Mouse (Mus musculus): ENCODE results near the gene Abcc4. TPM values are rescaled to one million over a fixed set of nuclear protein-coding genes. Genes with fewer than 3 reads are reported as not detected.

The Abcc4 gene
- total and polyA plus RNA-seq, 2 experiments from 2014 or later, result 2.4 to 3.6 TPM

DNA sequence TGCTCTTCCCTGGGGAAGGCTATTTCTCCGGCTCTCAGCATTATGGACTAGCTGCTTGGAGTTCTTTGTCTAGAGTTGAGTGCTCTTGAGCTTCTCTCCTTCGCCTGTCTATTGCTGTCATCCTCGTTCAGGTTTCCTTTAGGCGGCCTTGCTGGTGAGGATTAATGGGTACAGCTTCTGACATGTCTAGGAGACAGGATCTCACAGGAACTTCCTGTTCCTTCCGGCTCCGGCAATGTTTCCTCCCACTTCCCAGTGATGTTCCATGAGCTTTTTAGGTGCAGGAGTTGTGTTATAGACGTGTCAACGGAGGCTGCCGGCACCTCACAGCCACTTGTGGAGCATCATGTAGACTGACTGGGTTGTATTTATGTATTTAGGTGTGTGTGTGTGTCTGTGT is 99.5 kb downstream of the Abcc4 start:
- Histone ChIP-seq H3K36me3 (ENCODE audit: insufficient read depth, low read length) (no peaks in the 10 kb centered on the region), H3K9me3 (ENCODE audit: low read length) (no peaks in the 10 kb centered on the region), H3K4me2 (ENCODE audit: low read depth, low read length, poor library complexity, severe bottlenecking) (no peak overlapping the region), H3K27ac (ENCODE audit: low read depth, low read length) (no peak overlapping the region), H3K4me3 (ENCODE audit: low read depth, low read length) (no peak overlapping the region), H3K4me1 (ENCODE audit: insufficient read depth, low read length) (no peaks in the 10 kb centered on the region), H3K9ac (replicated peaks; ENCODE audit: low read length, poor library complexity, severe bottlenecking) (no peak overlapping the region), H3K27me3 (ENCODE audit: insufficient read depth, low read length) (no peaks in the 10 kb centered on the region)
- no peak for ATAC-seq (ENCODE audit: low FRiP score)
- 90% methylated on average over 9 of the region's 9 CpGs for WGBS
- DNase-seq (ENCODE audit: low spot score), result no peak
- no peak for TF ChIP-seq CTCF (IDR thresholded peaks at IDR 0.05)

DNA sequence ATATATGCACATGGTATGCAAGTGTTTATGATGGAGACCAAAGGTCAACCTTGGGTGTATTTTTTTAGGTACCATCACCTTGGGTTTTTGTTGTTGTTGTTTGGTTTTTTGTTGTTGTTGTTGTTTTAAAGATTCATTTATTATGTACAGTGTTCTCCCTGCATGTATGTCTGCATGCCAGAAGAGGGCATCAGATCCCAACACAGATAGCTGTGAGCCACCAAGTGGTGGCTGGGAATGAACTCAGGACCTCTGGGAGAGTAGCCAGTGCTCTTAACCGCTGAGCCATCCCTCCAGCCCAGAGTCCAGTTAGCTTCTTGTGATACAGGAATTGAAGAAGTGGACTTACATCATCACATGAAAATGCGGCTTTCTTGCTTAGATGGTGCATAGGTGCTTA is 101.1 kb downstream of the Abcc4 start:
- ATAC-seq (ENCODE audit: low FRiP score) (no peak), DNase-seq (ENCODE audit: low spot score) (no peak)
- WGBS, result 100% methylated on average over 2 of the region's 2 CpGs
- Histone ChIP-seq H3K27ac (ENCODE audit: low read depth, low read length) (no peak overlapping the region), H3K27me3 (ENCODE audit: insufficient read depth, low read length) (no peaks in the 10 kb centered on the region), H3K4me1 (ENCODE audit: insufficient read depth, low read length) (no peaks in the 10 kb centered on the region), H3K9me3 (ENCODE audit: low read length) (no peaks in the 10 kb centered on the region), H3K4me3 (ENCODE audit: low read depth, low read length) (no peak overlapping the region), H3K9ac (replicated peaks; ENCODE audit: low read length, poor library complexity, severe bottlenecking) (no peak overlapping the region), H3K36me3 (ENCODE audit: insufficient read depth, low read length) (no peaks in the 10 kb centered on the region), H3K4me2 (ENCODE audit: low read depth, low read length, poor library complexity, severe bottlenecking) (no peak overlapping the region)
- TF ChIP-seq CTCF (IDR thresholded peaks at IDR 0.05), result peak; percentile 38

DNA sequence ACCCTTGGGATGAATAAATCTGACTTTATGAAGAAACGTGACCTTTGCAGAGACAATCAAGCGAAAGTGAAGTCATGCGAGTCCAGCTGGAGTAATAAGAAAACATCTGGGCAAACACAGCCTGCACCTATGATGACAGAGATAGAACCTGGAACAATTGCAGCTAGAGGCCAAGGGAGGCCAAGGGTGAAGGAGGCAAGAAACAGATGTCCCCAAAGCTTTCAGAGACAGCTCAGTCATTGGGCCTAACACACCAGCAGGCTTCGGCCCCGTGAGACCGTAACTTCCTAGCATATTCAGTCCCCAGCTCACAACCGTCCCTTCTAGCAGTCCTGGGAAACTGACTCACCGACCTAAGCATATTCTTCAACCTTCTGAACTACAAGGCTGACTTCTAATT is 104.0 kb downstream of the Abcc4 start:
- no peak for DNase-seq (ENCODE audit: low spot score)
- no peak for TF ChIP-seq CTCF (IDR thresholded peaks at IDR 0.05)
- ATAC-seq (ENCODE audit: low FRiP score), result no peak
- Histone ChIP-seq H3K9me3 (ENCODE audit: low read length) (no peaks in the 10 kb centered on the region), H3K36me3 (ENCODE audit: insufficient read depth, low read length) (no peaks in the 10 kb centered on the region), H3K4me1 (ENCODE audit: insufficient read depth, low read length) (no peaks in the 10 kb centered on the region), H3K27me3 (ENCODE audit: insufficient read depth, low read length) (no peaks in the 10 kb centered on the region), H3K4me3 (ENCODE audit: low read depth, low read length) (no peak overlapping the region), H3K9ac (replicated peaks; ENCODE audit: low read length, poor library complexity, severe bottlenecking) (no peak overlapping the region), H3K4me2 (ENCODE audit: low read depth, low read length, poor library complexity, severe bottlenecking) (no peak overlapping the region), H3K27ac (ENCODE audit: low read depth, low read length) (no peak overlapping the region)
- WGBS, result 79% methylated on average over 8 of the region's 8 CpGs

DNA sequence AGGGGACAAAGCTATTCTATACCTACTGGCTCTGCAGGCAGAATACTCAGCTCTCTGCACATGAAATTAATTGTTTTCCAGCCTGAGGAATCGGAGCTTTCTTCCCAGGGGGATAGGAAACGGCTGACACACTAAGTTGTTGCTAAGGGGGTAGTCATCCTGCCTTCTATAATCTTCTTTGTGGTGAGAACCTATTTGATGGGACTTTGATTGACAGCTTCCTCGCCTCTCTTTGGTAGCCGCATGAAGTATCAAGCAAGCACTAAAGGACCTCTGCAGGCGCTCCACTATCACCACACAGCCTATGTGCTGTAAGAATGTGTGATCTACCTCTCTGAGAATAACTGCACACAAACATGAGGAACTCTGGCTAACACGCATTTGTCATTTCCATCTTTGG is 105.3 kb downstream of the Abcc4 start:
- Histone ChIP-seq H3K9me3 (ENCODE audit: low read length) (no peaks in the 10 kb centered on the region), H3K36me3 (ENCODE audit: insufficient read depth, low read length) (no peaks in the 10 kb centered on the region), H3K4me1 (ENCODE audit: insufficient read depth, low read length) (no peaks in the 10 kb centered on the region), H3K4me2 (ENCODE audit: low read depth, low read length, poor library complexity, severe bottlenecking) (no peak overlapping the region), H3K4me3 (ENCODE audit: low read depth, low read length) (no peak overlapping the region), H3K27me3 (ENCODE audit: insufficient read depth, low read length) (no peaks in the 10 kb centered on the region), H3K27ac (ENCODE audit: low read depth, low read length) (no peak overlapping the region), H3K9ac (replicated peaks; ENCODE audit: low read length, poor library complexity, severe bottlenecking) (no peak overlapping the region)
- 33% methylated on average over 6 of the region's 6 CpGs for WGBS
- no peak for TF ChIP-seq CTCF (IDR thresholded peaks at IDR 0.05)
- DNase-seq (ENCODE audit: low spot score), result peak; percentile 9
- no peak for ATAC-seq (ENCODE audit: low FRiP score)

DNA sequence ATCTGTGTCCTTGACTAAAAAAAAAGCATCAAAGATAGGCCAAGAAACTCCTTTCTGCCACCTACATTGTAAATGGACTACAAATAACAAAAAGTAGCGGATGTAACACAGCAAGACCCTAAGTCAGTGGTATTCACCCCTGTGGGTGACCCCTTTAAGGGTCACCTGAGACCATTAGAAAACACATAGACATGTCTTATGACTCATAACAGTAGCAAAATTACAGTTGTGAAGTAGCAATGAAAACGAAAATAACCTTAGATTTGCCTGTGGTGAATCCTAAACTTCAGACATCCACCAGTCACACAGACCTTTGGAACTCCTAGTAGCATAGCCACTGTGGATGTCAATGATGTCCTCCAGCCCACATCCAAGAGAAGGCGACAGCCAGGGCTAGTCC is 107.3 kb downstream of the Abcc4 start:
- no peak overlapping the region for H3K4me3 ChIP-seq (ENCODE audit: low read depth, low read length)
- no peak for TF ChIP-seq CTCF (IDR thresholded peaks at IDR 0.05)
- DNase-seq (ENCODE audit: low spot score), result no peak
- H3K9ac ChIP-seq (replicated peaks; ENCODE audit: low read length, poor library complexity, severe bottlenecking), result no peak overlapping the region
- H3K36me3 ChIP-seq (ENCODE audit: insufficient read depth, low read length), result no peaks in the 10 kb centered on the region
- no peak overlapping the region for H3K4me2 ChIP-seq (ENCODE audit: low read depth, low read length, poor library complexity, severe bottlenecking)
- no peak overlapping the region for H3K27ac ChIP-seq (ENCODE audit: low read depth, low read length)
- no peaks in the 10 kb centered on the region for H3K27me3 ChIP-seq (ENCODE audit: insufficient read depth, low read length)
- H3K9me3 ChIP-seq (ENCODE audit: low read length), result no peaks in the 10 kb centered on the region
- no peaks in the 10 kb centered on the region for H3K4me1 ChIP-seq (ENCODE audit: insufficient read depth, low read length)
- WGBS, result 94% methylated on average over 3 of the region's 3 CpGs
- no peak for ATAC-seq (ENCODE audit: low FRiP score)

DNA sequence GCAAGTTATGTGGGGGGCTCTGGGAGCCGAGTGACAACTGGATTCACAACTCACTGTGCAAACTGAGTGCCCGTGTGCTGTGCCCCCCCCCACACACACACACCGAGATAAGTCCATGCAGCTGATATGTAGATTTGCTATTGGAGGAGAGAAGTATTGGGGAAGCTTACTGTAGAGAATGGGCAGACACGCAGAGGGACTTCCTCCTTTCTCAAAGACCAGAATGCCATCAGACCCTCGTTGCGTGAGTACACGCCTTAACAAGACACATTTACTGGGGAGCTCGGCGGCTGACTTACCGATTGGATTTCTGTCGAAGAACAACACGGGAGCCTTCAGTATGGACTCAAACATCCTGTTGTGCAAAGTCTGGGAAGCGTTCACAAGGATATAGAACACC is 111.6 kb downstream of the Abcc4 start:
- H3K27me3 ChIP-seq (ENCODE audit: insufficient read depth, low read length), result 0 out of 2 replicates have a peak, but pooled peaks cover 8% of the 10 kb centered on the region
- no peaks in the 10 kb centered on the region for H3K4me1 ChIP-seq (ENCODE audit: insufficient read depth, low read length)
- no peak for DNase-seq (ENCODE audit: low spot score)
- H3K4me2 ChIP-seq (ENCODE audit: low read depth, low read length, poor library complexity, severe bottlenecking), result no peak overlapping the region
- ATAC-seq (ENCODE audit: low FRiP score), result no peak
- H3K9me3 ChIP-seq (ENCODE audit: low read length), result no peaks in the 10 kb centered on the region
- no peaks in the 10 kb centered on the region for H3K36me3 ChIP-seq (ENCODE audit: insufficient read depth, low read length)
- H3K4me3 ChIP-seq (ENCODE audit: low read depth, low read length), result no peak overlapping the region
- no peak for TF ChIP-seq CTCF (IDR thresholded peaks at IDR 0.05)
- H3K9ac ChIP-seq (replicated peaks; ENCODE audit: low read length, poor library complexity, severe bottlenecking), result no peak overlapping the region
- 92% methylated on average over 13 of the region's 13 CpGs for WGBS
- no peak overlapping the region for H3K27ac ChIP-seq (ENCODE audit: low read depth, low read length)

All from midbrain, postnatal 0 days (tissue).